Mouse (Mus musculus): Measurements from ENCODE around the gene Macrod2.
A peak's percentile ranks its signal among the peaks of the same experiment; 100 is the strongest.

GRCm38 (mm10) chr2:140670963-140671702, 276.0 kb downstream of the Macrod2 start, which contains the start of gene Flrt3:
- TF ChIP-seq EP300 (IDR thresholded peaks at IDR 0.05) (no peak; the same call in 1 of the 2 replicates), CTCF (IDR thresholded peaks at IDR 0.05) (peak; percentile 90)

Data from lung, postnatal 0 days (tissue).